ENCODE assay signal across 13 mouse cellular contexts in the genomic region with DNA sequence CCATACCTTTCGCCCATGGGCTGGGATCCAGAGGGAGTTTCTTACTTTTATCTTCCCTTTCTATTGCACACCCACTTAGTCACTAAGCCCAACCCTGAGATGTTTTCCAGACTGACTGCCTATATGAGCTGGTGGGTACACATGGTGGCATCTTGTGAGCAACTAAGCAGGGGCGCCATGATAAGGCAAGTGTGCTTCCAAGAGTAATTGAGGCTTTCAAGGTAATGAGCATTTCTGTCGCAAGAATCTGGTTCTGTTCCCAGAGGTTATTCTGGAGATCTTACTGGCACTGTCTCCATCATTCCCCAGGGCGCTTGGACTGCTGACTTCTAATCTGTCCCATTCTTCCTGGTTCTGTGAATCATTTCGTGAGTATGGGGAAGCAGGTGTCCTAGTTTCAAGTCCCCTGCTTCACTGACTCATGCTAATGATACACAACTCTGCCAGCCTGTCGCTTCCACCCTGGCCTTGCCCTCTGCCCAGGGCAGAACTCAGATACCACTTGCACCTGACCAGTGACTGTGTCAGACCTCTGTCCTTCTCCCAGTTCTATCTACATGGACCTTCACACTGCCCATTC. TPM values are rescaled to one million over a fixed set of nuclear protein-coding genes. Genes with fewer than 3 reads are reported as not detected.
A peak's percentile ranks its signal among the peaks of the same experiment; 100 is the strongest.
DNase-seq lines count a peak whose midpoint lies in the region; ATAC-seq and TF ChIP-seq lines count a peak whose summit lies in the region.
"Had no signal": no experiment of that assay in that cellular context is flagged by ENCODE, and none has a peak within 500 bp of the region (broad histone marks: within the 10 kb centered on the region; RNA-seq: fewer than 3 reads in every experiment).

No protein-coding gene starts in this region.

- no peak for TF ChIP-seq CTCF in liver, postnatal 0 days (IDR thresholded peaks at IDR 0.05; ENCODE audit: low read depth)

- TF ChIP-seq EP300 in liver, postnatal 0 days (IDR thresholded peaks at IDR 0.05; ENCODE audit: low read depth) = no peak

- no peak overlapping the region for H3K4me3 ChIP-seq in liver, postnatal 0 days (ENCODE audit: low read depth, low read length)
- no peak overlapping the region for H3K4me3 ChIP-seq in liver, embryonic 11.5 days (ENCODE audit: low read depth, low read length)
- H3K4me3 ChIP-seq in limb, embryonic 10.5 days = no peak overlapping the region
- H3K4me3 ChIP-seq: limb, embryonic 12.5 days; megakaryocyte, embryonic 14.5 days had no signal

- WGBS in liver, postnatal 0 days (ENCODE audit: insufficient replicate concordance) = 72% methylated on average over 6 of the region's 6 CpGs
- 85% methylated on average over 6 of the region's 6 CpGs for WGBS in liver, embryonic 11.5 days
- 93% methylated on average over 6 of the region's 6 CpGs for WGBS in limb, embryonic 10.5 days

- peak; percentile 50; the same call in 1 of the 2 replicates for ATAC-seq in liver, postnatal 0 days
- no peak for ATAC-seq in liver, embryonic 11.5 days (replicated peaks; ENCODE audit: low FRiP score)
- ATAC-seq: hindbrain, postnatal 0 days had no signal

- H3K27ac ChIP-seq in liver, postnatal 0 days (ENCODE audit: low read depth) = 0 out of 2 replicates have a peak overlapping the region, but pooled peaks have one; percentile 11
- H3K27ac ChIP-seq in liver, embryonic 11.5 days (ENCODE audit: low read depth, low read length) = no peak overlapping the region
- no peak overlapping the region for H3K27ac ChIP-seq in limb, embryonic 10.5 days
- H3K27ac ChIP-seq: hindbrain, postnatal 0 days; limb, embryonic 12.5 days had no signal

- no peaks in the 10 kb centered on the region for H3K27me3 ChIP-seq in liver, postnatal 0 days (ENCODE audit: insufficient read depth, low read length)
- no peaks in the 10 kb centered on the region for H3K27me3 ChIP-seq in liver, embryonic 11.5 days (replicated peaks; ENCODE audit: control insufficient read depth, insufficient read depth, low read length)
- H3K27me3 ChIP-seq in limb, embryonic 10.5 days (ENCODE audit: low read depth, poor library complexity, severe bottlenecking) = no peaks in the 10 kb centered on the region
- H3K27me3 ChIP-seq: CH12.LX; limb, embryonic 12.5 days; megakaryocyte, embryonic 14.5 days had no signal

- no peak overlapping the region for H3K9ac ChIP-seq in liver, postnatal 0 days (replicated peaks)
- no peak overlapping the region for H3K9ac ChIP-seq in liver, embryonic 11.5 days (ENCODE audit: low read depth, low read length)
- H3K9ac ChIP-seq: limb, embryonic 12.5 days had no signal

- peak; percentile 27 for DNase-seq in gastrocnemius, adult 18-20 months (ENCODE audit: low spot score)
- no peak for DNase-seq in gastrocnemius, postnatal 14 days
- no peak for DNase-seq in liver, postnatal 0 days
- DNase-seq in liver, embryonic 11.5 days (ENCODE audit: low spot score) = no peak
- peak; percentile 74 for DNase-seq in adrenal gland, adult 8-10 months
- peak; percentile 38 for DNase-seq in kidney, postnatal 14 days
- DNase-seq in layer of hippocampus, postnatal 36 days = no peak
- DNase-seq in limb, embryonic 10.5 days (ENCODE audit: low spot score) = no peak
- DNase-seq: gastrocnemius, postnatal 36 days had no signal

- no peaks in the 10 kb centered on the region for H3K9me3 ChIP-seq in liver, postnatal 0 days (ENCODE audit: low read length)
- H3K9me3 ChIP-seq in liver, embryonic 11.5 days (ENCODE audit: control insufficient read depth, low read length) = no peaks in the 10 kb centered on the region
- H3K9me3 ChIP-seq in limb, embryonic 10.5 days (replicated peaks) = no peaks in the 10 kb centered on the region
- H3K9me3 ChIP-seq: limb, embryonic 12.5 days; megakaryocyte, embryonic 14.5 days had no signal

- intact Hi-C loops in gastrocnemius, postnatal 14 days (cut with DNase I; ENCODE audit: low total_unique reads) = no loop called here

- peaks cover 17% of the 10 kb centered on the region; the same call in 1 of the 2 replicates for H3K36me3 ChIP-seq in liver, postnatal 0 days (replicated peaks; ENCODE audit: insufficient read depth, low read length)
- peaks cover 4% of the 10 kb centered on the region; the same call in 1 of the 2 replicates for H3K36me3 ChIP-seq in liver, embryonic 11.5 days (ENCODE audit: control insufficient read depth, insufficient read depth, low read length)
- H3K36me3 ChIP-seq in limb, embryonic 10.5 days = peaks cover 22% of the 10 kb centered on the region

- H3K4me1 ChIP-seq in liver, postnatal 0 days (ENCODE audit: insufficient read depth) = peaks cover 45% of the 10 kb centered on the region
- peaks cover 24% of the 10 kb centered on the region for H3K4me1 ChIP-seq in liver, embryonic 11.5 days (replicated peaks; ENCODE audit: control insufficient read depth, insufficient read depth, low read length)
- H3K4me1 ChIP-seq in limb, embryonic 10.5 days = peaks cover 27% of the 10 kb centered on the region

- no peak overlapping the region for H3K4me2 ChIP-seq in liver, postnatal 0 days (ENCODE audit: low read depth, low read length)
- no peak overlapping the region for H3K4me2 ChIP-seq in liver, embryonic 11.5 days
- H3K4me2 ChIP-seq: limb, embryonic 12.5 days had no signal

RNA-seq across cellular contexts. Expression of a gene that starts 31.3 kb away (rescaled TPM):
- not detected for total RNA-seq in gastrocnemius, adult 18-20 months (2021)
- total RNA-seq in gastrocnemius, postnatal 14 days (2021) = under 1 TPM; 0.11 to 0.18 TPM
- polyA plus RNA-seq in liver, postnatal 0 days (2015; fragmentation: Nextera tagmentation; extraction: Ambion mirVana) = not detected in 2 replicates
- 0.14 and 0.15 TPM in 2 replicates for polyA plus RNA-seq in liver, embryonic 11.5 days (2014; fragmentation: Nextera tagmentation; extraction: Ambion mirVana)
- 1 to 10 TPM in 2 of 4 experiments, under 1 TPM in 2; 0.77 to 1.4 (median 1.0) TPM for total RNA-seq in adrenal gland, adult 8-10 months (2022)
- 10 to 100 TPM; 21.0 to 24.1 TPM for total RNA-seq in layer of hippocampus, postnatal 36 days (2021)
- 0.03 TPM in 1 of 2 replicates, not detected in the other for polyA plus RNA-seq in limb, embryonic 10.5 days (2016; fragmentation: Nextera tagmentation; extraction: Ambion mirVana)

RNA-seq across cellular contexts. Expression of a gene that starts 34.1 kb away (rescaled TPM):
- 1 to 10 TPM; 7.8 to 8.5 TPM for total RNA-seq in gastrocnemius, adult 18-20 months (2021)
- total RNA-seq in gastrocnemius, postnatal 14 days (2021) = 1 to 10 TPM; 4.4 to 5.6 TPM
- 36.4 and 37.9 TPM in 2 replicates for polyA plus RNA-seq in liver, postnatal 0 days (2015; fragmentation: Nextera tagmentation; extraction: Ambion mirVana)
- polyA plus RNA-seq in liver, embryonic 11.5 days (2014; fragmentation: Nextera tagmentation; extraction: Ambion mirVana) = 41.3 and 45.7 TPM in 2 replicates
- total RNA-seq in adrenal gland, adult 8-10 months (2022) = 10 to 100 TPM; 26.2 to 32.3 (median 29.8) TPM
- total RNA-seq in layer of hippocampus, postnatal 36 days (2021) = 10 to 100 TPM; 56.4 to 59.1 TPM
- polyA plus RNA-seq in limb, embryonic 10.5 days (2016; fragmentation: Nextera tagmentation; extraction: Ambion mirVana) = 46.2 and 53.6 TPM in 2 replicates

Comparison
In these comparisons a context has a peak if more than half of its experiments do, and no peak if none do; other contexts are left out.
1. DNase-seq: peak in gastrocnemius, adult 18-20 months (single experiment), adrenal gland, adult 8-10 months (single experiment) and kidney, postnatal 14 days (single experiment); none in gastrocnemius, postnatal 14 days (single experiment), liver, postnatal 0 days (single experiment), liver, embryonic 11.5 days (single experiment), layer of hippocampus, postnatal 36 days (0 of 2) and limb, embryonic 10.5 days (single experiment).
2. RNA of a gene that starts 31.3 kb away (total RNA-seq): 21.0 to 24.1 TPM in layer of hippocampus, postnatal 36 days; 0.77 to 1.4 TPM in adrenal gland, adult 8-10 months, 0.11 to 0.18 TPM in gastrocnemius, postnatal 14 days and not detected in gastrocnemius, adult 18-20 months; every median in the first group is over 4 times any median in the second.